Mouse (Mus musculus) 3134 (cell line): ENCODE data around the gene Erbb2.
"Not testable (repeated sequence)": the region's sequence is repeated elsewhere in the genome, so short reads cannot be mapped to it uniquely, and the experiment has no call there.

ENCODE experiments used
- DNase-seq: peaks from one replicate; pipeline ENCODE4 v3.0.0-alpha.2; 2011; ENCODE audit warnings: low spot score; ENCODE audit not compliant: insufficient read length; ENCODE audit errors: extremely low read depth

The Erbb2 gene

DNA sequence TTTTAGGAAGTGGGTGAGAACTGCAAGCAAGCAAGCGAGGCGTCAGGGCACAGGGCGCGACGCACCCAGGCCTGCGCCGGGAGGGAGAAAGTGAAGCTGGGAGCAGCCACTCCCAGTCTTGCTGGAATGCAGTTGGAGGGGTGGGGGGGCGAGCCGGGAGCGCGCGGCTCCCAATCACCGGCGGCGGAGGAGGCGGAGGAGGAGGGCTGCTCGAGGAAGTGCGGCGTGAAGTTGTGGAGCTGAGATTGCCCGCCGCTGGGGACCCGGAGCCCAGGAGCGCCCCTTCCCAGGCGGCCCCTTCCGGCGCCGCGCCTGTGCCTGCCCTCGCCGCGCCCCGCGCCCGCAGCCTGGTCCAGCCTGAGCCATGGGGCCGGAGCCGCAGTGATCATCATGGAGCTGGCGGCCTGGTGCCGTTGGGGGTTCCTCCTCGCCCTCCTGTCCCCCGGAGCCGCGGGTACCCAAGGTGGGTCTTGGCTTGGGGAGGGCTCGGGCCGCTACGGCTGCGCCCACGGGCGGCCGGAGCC is at the start of gene Erbb2:
Erbb2 (plus strand) TSS at position 198 of the 524 bp plus-strand sequence.
- DNase-seq = peak; percentile 94

DNA sequence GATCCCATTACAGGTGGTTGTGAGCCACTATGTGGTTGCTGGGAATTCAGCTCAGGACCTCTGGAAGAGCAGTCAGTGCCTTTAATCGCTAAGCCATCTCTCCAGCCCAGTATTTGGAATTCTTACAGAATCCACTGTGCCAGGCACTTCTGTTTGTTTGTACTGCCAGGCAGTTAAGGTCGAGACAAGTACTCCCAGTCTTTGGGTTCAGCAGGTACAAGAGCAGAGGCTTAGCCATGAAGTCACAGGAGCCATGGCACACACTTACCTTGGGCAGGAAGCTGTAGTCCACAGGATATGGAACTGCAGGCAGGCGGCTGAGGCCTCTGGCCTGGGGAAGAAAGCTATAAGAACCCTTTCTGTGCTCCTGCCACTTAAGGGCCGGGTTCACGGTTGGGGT is 48.5 kb upstream of the Erbb2 start:
- no peak for DNase-seq

DNA sequence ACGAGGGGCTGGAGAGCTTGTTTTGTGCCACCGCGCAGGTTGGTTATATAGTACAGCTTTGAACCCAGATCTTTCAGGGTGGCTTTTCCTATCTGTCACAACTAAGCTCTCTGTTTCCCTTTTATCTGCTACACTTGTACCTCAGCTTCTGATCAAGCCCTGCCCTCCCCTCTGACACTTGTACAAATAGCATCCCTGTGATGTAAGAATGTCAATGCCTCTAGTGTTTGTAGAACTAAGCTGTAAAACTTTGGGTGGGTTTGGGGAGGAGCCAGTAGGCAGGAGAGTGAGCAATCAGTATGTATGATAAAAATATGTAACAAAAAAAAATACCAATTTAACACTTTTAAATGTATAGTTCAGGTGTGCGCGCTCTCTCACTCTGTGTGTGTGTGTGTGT is 47.9 kb upstream of the Erbb2 start:
- no peak for DNase-seq

DNA sequence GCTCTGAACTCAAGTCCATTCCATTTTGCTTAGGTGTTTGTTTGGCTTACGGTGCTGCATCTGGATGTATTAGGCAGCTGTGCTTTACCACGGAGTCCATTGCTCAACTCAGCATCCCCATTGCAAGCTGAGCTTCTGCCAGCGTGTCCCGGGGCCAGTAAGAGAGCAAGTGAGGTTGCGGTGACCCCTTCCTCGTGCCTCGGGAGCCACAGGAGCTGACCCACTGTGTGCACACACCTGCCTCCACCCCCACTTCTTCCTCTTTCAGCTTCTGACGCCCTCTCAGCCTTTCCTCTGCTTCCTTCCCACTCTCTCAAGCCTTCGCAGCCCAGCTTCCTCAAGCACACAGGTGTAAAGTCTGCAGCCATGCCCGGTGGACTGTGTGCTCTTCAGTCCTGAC is 46.0 kb upstream of the Erbb2 start:
- no peak for DNase-seq

DNA sequence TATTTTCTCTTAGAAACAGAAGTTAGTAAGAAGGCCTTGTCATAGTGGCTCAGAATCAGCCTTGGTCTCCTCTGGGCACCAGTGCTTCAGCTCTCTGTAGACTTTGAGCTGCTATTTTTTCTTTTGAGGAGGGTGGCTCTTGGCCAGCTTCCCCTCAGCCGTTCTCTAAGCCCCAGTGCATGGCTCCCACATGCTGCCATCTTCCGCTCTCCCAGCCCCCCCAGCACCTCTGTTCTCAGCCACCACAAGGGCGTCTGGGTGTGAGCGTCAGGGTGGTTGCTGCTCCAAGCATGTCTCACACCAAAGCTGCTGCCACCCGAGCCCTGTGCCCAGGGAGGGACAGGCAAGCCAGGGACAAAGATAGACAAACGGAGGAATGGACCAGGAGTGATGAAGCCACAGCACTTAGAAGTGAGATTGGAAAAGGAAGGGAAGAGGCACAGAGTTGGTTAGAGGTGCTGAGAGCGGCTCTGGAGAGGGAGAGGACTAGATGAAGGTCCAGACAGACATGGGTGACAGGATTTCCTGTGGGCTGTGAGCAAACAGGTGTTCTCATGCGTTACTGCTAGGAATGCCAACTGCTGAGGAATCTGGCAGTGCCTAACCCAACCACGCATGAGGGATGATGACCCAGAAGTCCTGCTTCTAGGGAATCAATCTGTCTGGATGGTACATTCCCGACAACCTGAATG is 45.0 kb upstream of the Erbb2 start:
- DNase-seq = no peak

DNA sequence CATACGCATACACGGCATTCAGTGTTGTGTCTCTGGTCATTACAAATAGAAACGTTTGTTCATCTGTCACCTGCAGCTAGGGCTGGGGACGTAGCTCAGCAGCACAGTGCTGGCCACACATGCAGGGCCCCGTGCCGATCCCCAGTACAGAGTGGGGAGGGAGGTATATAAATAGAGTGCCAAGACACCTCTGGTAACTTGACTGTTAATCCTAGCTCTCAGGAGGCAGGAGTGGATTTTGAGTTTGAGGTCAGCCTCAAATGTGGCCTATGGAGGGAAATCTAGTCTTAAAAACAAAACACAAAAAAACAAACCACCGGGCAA is 44.4 kb upstream of the Erbb2 start:
- DNase-seq = no peak

DNA sequence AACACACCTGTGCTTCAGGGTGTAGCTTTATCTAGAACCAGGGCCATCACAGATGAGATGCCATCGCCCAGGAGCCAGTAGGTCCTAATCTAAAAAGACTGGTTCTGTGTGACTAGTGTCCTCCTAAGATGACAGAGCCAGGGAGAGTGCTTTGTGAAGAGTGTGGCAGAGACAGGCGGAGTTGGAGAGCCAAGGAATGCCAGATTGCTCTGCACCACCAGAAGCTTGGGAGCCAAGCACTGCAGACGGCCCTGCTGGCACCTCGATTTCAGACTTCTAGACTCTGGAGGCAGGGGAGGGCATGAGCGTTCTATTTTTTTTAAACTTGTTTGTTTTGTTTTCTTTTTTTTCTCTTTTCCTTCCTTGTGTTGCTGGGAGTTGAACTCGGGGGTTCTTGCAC is 42.9 kb upstream of the Erbb2 start:
- no peak for DNase-seq

DNA sequence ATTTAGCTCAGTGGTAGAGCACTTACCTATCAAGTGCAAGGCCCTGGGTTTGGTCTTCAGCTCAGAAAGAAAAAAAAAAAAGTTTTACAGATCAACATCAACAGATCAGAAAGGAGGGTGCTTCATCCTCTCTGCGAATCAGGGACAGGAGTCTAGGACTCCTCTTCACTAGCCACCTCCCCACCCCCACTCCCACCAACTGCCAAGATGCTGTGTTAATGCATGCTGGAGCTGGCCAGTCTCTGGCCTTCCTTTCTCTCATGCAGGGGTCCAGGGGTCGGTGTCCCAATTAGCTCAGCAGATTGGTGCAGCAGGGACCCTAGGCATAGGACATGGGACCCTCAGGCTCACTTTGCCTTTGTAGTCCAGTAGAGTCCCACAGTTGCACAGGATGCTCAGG is 41.7 kb upstream of the Erbb2 start:
- no peak for DNase-seq

DNA sequence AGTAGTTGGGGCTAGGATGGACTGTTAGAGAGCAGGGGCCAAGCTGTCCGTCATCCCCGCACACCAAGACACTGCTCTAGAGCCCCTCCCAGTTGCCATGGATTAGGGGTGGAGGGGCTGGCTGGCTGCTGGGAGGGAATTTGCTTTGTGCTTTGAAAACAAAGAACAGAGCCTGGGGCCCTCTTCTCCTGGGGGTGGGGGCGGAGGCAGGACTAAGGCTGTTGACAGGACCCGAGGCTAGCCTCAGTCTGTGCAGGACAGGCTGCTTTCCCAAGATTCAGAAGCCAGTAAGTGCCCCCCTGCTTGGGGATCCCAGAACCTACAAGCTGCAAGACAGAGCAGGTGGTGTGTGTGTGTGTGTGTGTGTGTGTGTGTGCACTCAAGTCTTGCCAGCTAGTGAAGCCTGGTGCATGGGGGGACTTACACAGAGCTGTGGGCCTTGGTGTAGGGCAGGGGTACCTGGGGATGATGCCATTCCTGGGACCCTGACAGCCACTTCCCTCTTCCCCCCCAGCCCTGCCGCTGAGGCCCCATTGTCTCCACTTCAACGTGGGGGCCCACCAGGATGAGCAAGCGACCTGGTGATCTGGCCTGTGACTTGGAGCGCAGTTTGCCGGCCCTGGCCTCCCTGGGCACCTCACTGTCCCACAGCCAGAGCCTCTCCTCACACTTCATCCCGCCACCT is 40.6 kb upstream of the Erbb2 start:
- DNase-seq = no peak

DNA sequence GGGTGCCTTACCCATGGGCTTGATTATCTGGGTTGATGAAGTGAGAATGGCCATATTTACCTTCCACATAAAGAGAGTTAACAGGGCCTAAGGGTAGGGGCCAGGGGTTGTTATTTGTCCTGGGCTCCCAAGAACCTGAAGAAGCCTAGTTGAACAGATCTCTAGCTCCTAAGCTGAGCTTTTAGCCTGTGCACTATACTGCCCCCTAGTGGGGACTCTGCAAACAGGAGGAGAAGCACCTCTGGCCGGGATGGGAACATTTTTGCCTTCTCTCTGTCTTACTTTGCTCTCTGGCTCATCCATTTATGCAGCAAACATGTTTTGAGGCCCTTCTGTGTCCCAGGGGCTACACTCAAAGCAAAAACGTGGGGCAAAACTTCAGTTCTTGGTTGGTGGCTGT is 39.9 kb upstream of the Erbb2 start:
- DNase-seq = no peak

DNA sequence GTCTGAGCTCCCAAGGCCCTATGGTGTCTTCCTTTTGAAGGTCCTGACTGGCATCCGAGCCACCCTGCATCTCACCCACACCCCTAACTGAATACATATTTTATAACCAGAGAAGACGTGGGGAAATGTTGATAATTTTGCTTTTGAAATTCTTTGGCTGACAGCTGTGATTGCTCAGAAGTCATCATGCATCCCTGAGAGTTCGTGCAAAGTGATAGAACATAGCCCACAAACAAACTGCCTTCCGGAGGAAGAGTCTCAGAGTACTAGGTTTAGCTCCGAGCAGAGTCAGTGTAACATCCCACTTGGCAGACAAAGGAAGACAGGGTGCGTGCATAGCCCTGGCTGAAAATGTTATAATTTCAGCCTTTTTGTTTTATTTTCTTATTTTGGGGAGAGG is 39.0 kb upstream of the Erbb2 start:
- no peak for DNase-seq

DNA sequence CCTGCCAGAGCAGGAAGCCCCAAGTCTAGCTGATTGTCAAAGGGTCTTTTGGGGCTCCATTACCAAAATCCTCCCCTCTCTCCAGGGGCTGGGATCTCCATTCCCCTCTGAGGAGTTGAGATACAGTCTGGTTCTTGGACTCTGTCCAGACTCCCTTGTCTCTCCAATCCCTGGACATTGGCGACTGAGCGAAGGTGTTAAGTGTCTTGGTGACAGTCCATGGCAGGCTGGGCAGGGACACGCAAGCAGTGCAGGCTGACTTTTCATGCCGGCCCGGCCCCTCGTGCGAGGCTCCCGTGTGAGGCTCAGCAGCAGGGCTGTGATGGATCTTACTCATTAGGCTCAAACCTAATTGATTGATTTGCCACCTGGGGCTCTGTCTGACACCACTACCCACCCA is 38.0 kb upstream of the Erbb2 start:
- no peak for DNase-seq

DNA sequence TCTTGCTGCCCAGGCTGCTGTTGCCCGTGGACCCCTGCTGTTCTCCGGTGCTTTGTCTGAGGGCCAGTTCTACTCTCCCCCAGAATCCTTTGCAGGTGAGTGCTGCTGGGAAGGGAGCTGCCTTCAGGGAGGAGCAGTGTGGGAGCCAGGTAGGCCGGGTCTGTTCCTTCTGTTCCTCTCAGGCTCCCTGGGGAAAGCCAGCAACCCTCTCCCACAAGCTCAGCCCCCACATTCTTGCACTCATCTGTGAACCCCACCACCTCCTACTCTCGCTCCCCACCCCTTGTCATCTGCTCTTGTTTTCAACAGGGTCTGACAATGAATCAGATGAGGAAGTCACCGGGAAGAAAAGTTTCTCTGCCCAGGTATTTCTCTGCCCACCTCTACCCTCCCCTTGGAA is 35.5 kb upstream of the Erbb2 start:
- DNase-seq = no peak

DNA sequence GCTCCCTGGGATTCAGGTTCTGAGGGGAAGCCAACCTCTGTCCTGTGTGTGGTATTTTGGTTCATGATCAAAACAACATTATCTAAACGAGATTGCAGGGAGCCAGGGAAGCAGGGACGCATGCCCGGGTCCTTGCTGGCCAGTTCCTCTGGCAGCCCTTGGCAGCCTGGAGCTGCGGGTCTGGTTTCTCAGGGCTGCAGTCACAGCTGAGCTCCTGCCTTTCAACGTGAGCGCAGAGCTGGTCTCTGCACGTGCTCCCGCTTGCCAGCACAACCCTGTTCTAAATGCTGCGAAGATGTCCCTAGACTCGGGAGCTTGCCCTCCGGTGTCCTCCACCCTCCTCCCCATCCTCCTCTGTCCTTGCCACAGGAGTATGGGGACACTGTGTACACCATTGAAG is 34.5 kb upstream of the Erbb2 start:
- DNase-seq = no peak

DNA sequence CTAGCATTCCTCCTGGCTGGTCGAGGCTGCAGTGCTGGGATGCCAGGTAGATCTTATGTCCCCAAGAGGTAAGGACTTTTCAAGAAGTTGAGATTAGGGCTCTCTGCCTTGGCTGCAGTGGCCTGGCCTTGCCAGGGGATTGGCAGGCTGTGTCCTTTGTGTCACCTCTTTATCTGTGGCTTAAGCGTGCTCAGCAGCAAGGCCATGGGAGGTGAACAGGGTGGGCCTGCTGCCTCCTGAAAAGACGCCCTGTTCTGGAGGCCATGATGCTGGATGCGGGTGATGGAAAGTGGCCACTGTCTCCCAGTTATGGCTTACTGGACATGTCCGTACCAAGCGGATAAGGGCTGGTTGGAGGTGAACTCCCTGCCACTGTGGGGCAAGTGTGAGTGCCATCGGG is 32.9 kb upstream of the Erbb2 start:
- DNase-seq = no peak

DNA sequence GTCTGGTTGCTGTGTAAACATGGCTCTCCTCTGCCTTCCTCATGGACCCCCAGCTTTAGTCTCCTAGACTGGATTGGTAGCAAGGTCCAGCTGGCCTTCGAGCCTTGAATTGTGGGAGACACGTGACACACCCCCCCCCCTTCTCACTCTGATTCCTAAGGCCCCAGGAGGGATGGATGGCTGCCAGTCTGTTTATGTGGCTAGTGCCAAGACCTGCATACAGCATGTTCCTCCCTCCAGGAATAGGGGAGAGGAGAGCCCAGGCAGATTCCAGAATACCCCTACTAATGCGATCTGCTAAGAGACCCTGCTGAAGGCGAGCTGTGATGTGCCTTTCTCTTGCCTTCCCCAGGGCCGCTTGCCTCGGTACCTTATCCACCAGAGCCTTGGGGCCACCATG is 32.2 kb upstream of the Erbb2 start:
- DNase-seq = no peak

DNA sequence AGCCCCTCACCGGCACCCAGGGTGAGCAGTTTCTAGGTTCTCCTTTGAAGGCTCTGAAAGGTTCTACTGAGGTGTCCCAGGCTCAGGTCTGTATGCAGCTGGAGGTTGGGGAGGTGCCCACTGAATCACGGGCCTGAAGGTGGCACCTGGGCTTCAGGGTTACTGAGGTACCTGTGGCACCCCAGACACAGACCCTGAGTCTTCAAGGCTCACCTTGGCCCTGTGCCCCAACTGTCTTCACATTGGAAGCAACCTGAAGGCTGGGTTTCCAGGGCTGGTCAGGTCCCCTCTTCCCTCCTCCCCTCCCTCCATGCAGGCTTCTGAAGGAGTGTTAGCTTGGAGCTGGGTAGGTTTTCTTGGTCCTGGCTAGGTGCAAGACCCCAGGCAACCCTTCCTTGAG is 30.6 kb upstream of the Erbb2 start:
- DNase-seq = no peak

DNA sequence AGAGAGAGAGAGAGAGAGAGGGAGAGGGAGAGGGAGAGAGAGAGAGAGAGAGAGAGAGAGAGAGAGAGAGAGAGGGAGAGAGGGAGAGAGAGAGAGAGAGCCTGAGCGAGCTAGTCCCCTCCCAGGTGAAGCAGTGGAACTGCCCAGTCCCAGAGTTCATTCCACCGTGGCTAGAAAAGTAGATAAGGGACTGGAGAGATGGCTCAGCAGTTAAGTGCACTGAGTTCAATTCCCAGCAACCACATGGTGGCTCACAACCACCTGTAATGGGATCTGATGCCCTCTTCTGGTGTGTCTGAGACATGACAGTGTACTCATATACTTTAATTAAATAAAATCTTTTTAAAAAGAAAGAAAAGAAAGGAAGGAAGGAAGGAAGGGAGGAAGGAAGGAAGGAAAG is 29.9 kb upstream of the Erbb2 start:
- not testable (repeated sequence) for DNase-seq

DNA sequence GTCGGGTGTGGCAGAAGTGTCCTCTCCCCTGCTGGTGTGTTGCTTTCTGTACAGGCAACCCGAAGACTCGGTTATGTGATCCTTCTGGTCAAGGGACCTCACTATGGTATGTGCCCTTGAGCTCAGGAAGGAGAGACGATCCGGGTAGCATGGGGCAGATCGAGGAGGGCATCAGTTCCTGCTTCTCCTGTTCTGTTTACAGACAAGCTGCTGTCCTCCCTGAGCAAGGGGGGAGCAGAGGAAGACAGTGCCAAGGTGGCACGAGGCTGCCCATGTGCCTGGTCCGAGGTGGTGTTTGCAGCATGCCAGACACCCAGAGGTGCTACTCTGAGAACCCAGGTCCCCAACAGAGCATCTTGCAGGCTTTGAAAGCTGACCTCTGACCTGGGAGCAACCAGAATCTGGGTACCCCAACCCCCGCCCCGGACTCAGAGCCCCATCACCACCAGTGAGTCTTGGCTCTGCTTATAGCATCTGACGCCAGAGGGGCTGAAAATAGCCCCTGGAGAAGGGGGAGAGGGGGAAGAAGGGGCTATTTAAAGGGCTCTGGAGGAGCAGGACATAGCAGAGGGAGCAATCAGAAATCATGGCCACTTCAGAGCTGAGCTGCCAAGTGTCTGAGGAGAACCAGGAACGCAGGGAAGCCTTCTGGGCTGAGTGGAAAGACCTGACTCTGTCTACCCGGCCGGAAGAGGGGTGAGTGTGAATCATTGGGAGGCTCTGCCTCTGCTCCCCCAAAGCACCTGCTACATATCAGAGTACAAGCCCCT is 28.8 kb upstream of the Erbb2 start, which contains the start of gene Tcap:
Tcap (plus strand) TSS at position 551 of the 770 bp plus-strand sequence.
- DNase-seq = no peak

DNA sequence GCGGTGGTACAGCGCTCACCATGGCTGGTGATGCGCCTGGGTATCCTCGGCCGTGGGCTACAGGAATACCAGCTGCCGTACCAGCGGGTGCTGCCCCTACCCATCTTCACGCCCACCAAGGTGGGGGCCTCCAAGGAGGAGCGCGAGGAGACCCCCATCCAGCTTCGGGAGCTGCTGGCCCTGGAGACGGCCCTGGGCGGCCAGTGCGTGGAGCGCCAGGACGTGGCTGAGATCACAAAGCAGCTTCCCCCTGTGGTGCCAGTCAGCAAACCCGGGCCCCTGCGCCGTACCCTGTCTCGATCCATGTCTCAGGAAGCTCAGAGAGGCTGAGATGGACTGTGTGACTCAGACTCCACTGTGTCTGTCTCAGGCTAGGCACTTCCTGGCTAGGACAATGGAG is 28.1 kb upstream of the Erbb2 start:
- no peak for DNase-seq

DNA sequence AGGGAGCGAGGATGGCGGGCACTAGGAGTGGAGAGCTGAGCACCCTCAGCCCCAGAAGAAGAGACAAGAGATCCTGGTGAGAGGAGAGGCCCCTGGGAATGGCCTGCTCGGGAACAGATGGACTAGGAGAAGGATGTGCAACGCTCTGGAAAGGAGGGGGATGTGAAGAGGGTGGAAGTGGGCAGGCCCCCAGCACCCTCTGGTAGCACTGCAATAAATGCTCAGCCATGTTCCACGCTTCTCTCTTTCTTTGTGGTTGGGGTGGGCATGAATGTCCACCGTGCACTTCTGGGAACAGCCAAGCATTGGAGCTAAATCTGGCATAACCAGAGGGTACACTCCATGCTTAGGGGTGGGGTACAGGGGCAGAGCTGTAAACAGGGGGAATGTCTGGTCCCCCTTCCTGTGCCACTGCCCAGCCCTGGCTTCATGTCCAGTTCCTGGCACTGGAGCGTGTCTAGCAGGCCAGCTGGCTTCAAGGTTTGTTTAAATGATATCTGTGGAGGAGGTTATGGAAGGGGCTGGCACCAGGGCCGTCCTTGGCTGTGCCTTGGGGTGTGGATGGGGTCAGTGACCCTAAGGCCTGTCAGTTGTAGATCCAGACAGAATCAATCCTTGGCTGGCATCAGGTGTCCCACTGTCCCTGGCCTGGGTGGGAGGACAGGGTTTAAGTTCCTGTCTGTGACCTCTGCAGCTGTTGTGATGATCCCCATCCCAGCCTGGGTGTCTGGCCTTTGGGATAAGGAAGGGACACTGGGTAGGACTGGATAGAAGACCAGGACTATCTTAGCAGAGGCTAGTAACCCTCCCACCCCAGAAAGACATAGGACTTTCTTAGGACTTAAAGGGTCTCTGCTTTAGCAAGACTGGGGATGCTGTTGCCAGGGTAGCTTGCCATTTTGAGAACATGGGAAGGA is 27.3 kb upstream of the Erbb2 start:
- no peak for DNase-seq
